Mouse (Mus musculus) small intestine, adult 2 months (tissue): Measurements from ENCODE around the gene Ston2.

Experiments
- CTCF ChIP-seq: fragments of 200-500 bp; IDR thresholded peaks from 2 replicates; pipeline ENCODE4 v1.5.1; 2012; ENCODE audit warnings: low read depth, mild to moderate bottlenecking, control low read depth, inconsistent platforms, low read length, moderate library complexity, mixed read lengths; ENCODE audit not compliant: insufficient replicate concordance, insufficient read length; ENCODE audit errors: extremely low read depth
- POLR2A ChIP-seq: fragments of 200-500 bp; IDR thresholded peaks from 2 replicates; pipeline ENCODE4 v1.6.1; 2012; ENCODE audit warnings: low read depth, mild to moderate bottlenecking, control low read depth, inconsistent platforms, low read length, moderate library complexity

DNA sequence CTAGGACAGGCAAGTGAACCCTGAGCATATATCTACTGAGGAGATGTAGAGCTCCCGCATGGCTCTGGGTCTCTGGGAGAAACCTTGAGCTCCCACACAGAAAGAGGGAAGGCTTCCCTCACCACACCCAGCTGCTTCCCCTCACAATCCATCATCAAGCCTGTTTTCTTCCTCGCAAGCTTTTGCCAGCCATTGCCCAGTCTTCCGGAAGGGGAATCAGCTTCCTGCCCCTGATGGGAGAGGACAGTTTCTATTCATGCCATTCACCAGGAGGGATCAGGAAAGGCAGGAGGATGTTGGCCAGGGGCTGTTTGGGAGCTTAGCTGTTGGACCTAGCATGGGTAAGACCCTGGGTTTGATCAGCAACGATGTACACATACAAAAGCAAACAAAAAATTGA, 8.6 kb upstream of the Ston2 start:
- TF ChIP-seq CTCF (no peak), POLR2A (no peak)
